Mouse (Mus musculus) forebrain, embryonic 11.5 days (tissue): ENCODE measurements around the gene Abo. TPM values are rescaled to one million over a fixed set of nuclear protein-coding genes. Genes with fewer than 3 reads are reported as not detected.

Experiments
- ATAC-seq: fragments of 200-750 bp; cut with Nextera tagmentation; replicated peaks from 2 replicates; pipeline ENCODE4 v1.8.0; 2017; ENCODE audit warnings: moderate TSS enrichment; ENCODE audit not compliant: low FRiP score
- DNase-seq: peaks from one replicate; pipeline ENCODE4 v3.0.0-alpha.2; 2017; ENCODE audit warnings: low spot score
- H3K27ac ChIP-seq: fragments of 300-500 bp; sonication (generic); 2 replicates; pipeline ENCODE4 v1.5.1; 2014; ENCODE audit warnings: low read depth, low read length
- H3K27me3 ChIP-seq: fragments of 300-500 bp; sonication (generic); 2 replicates; pipeline ENCODE4 v1.6.1; 2014; ENCODE audit warnings: mild to moderate bottlenecking, low read length, mixed read lengths; ENCODE audit not compliant: control insufficient read depth, insufficient read depth
- H3K36me3 ChIP-seq: fragments of 300-500 bp; sonication (generic); 2 replicates; pipeline ENCODE4 v1.6.1; 2014; ENCODE audit warnings: mild to moderate bottlenecking, low read length, moderate library complexity, mixed read lengths; ENCODE audit not compliant: control insufficient read depth, insufficient read depth
- H3K4me1 ChIP-seq: fragments of 300-500 bp; sonication (generic); replicated peaks from 2 replicates; pipeline ENCODE4 v1.6.1; 2014; ENCODE audit warnings: low read length, mixed read lengths; ENCODE audit not compliant: control insufficient read depth, insufficient read depth
- H3K4me2 ChIP-seq: fragments of 300-500 bp; sonication (generic); 2 replicates; pipeline ENCODE4 v1.6.1; 2014; ENCODE audit warnings: low read depth, mild to moderate bottlenecking, low read length, moderate library complexity, mixed read lengths; ENCODE audit not compliant: severe bottlenecking
- H3K4me3 ChIP-seq: fragments of 300-500 bp; sonication (generic); 2 replicates; pipeline ENCODE4 v1.5.1; 2014; ENCODE audit warnings: low read depth, low read length
- H3K9ac ChIP-seq: fragments of 300-500 bp; sonication (generic); 2 replicates; pipeline ENCODE4 v1.6.1; 2014; ENCODE audit warnings: low read length
- H3K9me3 ChIP-seq: fragments of 300-500 bp; sonication (generic); 2 replicates; pipeline ENCODE4 v1.6.1; 2016; ENCODE audit warnings: low read length, mixed read lengths; ENCODE audit not compliant: control insufficient read depth
- WGBS: fragments of 180-500 bp; shearing (Covaris S2); extraction: QIAGEN DNeasy Blood & Tissue Kit; methylation state at CpG from one replicate; pipeline ENCODE4 v1.1.7; 2014; 5-methylcytosine and 5-hydroxymethylcytosine counted together
- polyA plus RNA-seq: library from polyadenylated mRNA; unstranded; fragments of >200 nt; fragmentation: Nextera tagmentation; extraction: Ambion mirVana; gene quantifications from 2 replicates; pipeline ENCODE4 v1.2.1, GENCODE M21; 2014

The Abo gene
- not detected in 2 replicates for polyA plus RNA-seq

DNA sequence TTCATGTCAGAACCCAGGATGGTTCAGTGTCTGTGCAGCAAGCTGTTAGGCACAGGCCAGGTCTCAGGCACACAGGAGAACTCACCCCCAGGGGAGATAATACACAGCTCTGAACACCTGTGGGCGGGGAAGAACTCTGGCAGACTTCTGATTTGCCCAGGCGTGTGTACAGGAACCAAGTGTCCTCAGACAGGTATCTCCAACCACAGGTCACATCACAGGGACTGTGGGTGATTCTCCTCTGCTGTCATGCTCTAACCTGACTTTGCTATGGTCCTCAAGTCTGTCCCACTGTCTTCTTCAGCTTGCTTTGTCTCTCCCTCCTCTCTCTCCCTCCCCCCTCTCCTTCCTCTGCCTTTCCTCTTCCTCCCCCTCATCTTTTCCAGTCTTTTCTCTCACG, at the start of gene Abo:
Gene Abo, minus strand, starts transcription at position 101 of the 400 bp plus-strand sequence.
- Histone ChIP-seq H3K4me2 (no peak within 1 kb of the TSS), H3K4me1 (no peaks in the 10 kb centered on the region), H3K36me3 (no peaks in the 10 kb centered on the region), H3K4me3 (no peak within 1 kb of the TSS), H3K9ac (no peak within 1 kb of the TSS), H3K27ac (no peak within 1 kb of the TSS), H3K27me3 (no peaks in the 10 kb centered on the region), H3K9me3 (no peaks in the 10 kb centered on the region)
- 70% methylated on average over 3 of the region's 3 CpGs for WGBS
- ATAC-seq (no peak), DNase-seq (no peak)

DNA sequence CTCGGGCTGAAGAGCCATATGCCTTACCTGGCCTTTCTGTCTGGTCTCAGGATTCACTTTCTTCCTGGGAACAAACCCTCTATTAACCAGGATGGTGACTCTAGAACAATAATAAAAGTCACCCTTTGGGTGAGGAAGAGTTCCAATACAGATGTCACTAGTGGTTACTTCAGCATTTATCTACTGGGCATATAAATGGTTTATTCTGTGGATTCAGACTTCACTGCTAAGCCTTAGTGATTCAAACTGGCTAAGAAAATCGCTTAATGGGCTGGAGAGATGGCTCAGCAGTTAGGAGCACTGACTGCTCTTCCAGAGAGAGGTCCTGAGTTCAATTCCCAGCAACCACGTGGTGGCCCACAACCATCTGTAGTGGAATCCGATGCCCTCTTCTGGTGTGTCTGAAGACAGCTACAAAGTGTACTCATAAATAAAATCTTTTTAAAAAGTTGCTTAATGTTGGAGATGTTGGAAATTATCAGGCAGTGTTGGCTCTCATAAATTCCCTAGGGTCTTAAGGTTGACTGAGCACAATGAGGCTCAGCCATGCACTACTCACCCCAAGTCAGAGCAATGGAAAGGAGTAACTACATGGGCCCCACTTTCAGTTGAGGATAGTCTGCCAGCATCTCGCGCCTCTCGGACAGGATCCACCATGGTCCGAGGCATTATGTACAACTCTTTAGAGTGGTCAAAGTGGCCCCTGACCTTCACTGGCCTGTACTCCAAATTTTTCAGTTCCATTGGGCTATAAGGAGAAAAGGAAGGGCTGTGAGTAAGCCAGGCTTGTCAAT, 49.6 kb upstream of the Abo start:
- Histone ChIP-seq H3K4me3 (no peak overlapping the region), H3K4me1 (peaks cover 19% of the 10 kb centered on the region), H3K36me3 (peaks cover 24% of the 10 kb centered on the region; the same call in 1 of the 2 replicates), H3K9ac (no peak overlapping the region), H3K27me3 (no peaks in the 10 kb centered on the region), H3K9me3 (no peaks in the 10 kb centered on the region), H3K4me2 (no peak overlapping the region), H3K27ac (no peak overlapping the region)
- WGBS: 68% methylated on average over 8 of the region's 8 CpGs
- DNase-seq: no peak
- no peak for ATAC-seq

DNA sequence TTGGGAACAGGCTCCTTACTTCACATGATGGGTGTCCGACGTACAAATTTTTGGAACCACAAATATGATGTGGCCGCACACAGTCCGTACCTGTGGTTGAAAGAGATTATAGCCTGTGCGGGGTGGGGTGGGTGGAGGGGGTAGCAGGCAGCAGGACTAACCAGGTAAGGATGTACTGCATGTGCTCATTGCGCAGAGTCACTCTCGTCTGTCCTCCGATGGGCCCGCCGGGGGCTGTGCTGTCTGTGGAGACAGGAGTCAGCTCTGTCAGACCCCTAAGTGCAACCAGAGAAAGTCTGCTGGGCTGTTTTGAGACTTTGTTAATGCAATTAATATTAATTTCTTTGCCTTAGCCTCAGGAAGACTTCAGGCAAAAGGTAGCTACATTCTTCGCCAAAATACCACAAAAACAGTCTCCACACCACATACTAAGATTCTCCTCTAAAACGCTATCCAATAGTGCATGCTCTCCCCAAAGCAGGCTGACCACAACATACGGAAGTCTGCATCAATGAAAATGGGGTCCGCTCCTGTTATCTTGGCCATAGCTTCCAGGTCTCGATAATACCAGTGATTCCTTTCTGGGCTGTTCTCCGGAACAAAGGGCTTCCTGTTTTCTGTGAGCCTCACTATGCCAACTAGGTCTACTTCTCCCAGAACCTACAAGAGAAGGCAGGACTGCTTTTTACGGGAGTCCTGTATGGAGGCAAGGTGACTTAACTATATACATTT, 48.8 kb upstream of the Abo start:
- Histone ChIP-seq H3K9me3 (no peaks in the 10 kb centered on the region), H3K4me3 (no peak overlapping the region), H3K36me3 (peaks cover 21% of the 10 kb centered on the region; the same call in 1 of the 2 replicates), H3K4me2 (no peak overlapping the region), H3K9ac (no peak overlapping the region), H3K4me1 (peaks cover 22% of the 10 kb centered on the region), H3K27me3 (no peaks in the 10 kb centered on the region), H3K27ac (no peak overlapping the region)
- ATAC-seq (no peak), DNase-seq (no peak)
- 85% methylated on average over 17 of the region's 17 CpGs for WGBS

GRCm38 (mm10) chr2:26912253-26912770, 47.5 kb upstream of the Abo start:
- no peak overlapping the region for H3K27ac ChIP-seq
- ATAC-seq (no peak), DNase-seq (no peak)
- WGBS: 82% methylated on average over 5 of the region's 5 CpGs
- peak overlapping the region; percentile 93 for H3K4me3 ChIP-seq
- peak overlapping the region; percentile 95 for H3K9ac ChIP-seq
- H3K27me3 ChIP-seq: no peaks in the 10 kb centered on the region
- peaks cover 24% of the 10 kb centered on the region; the same call in 1 of the 2 replicates for H3K36me3 ChIP-seq
- H3K9me3 ChIP-seq: no peaks in the 10 kb centered on the region
- H3K4me2 ChIP-seq: peak overlapping the region; percentile 98
- peaks cover 18% of the 10 kb centered on the region for H3K4me1 ChIP-seq

- DNase-seq (peak; percentile 85), ATAC-seq (peak; percentile 43)
- Histone ChIP-seq H3K4me1 (peaks cover 15% of the 10 kb centered on the region), H3K4me3 (peak overlapping the region; percentile 93), H3K27ac (peak overlapping the region; percentile 85), H3K9ac (peak overlapping the region; percentile 95), H3K36me3 (peaks cover 24% of the 10 kb centered on the region; the same call in 1 of the 2 replicates), H3K9me3 (no peaks in the 10 kb centered on the region), H3K27me3 (no peaks in the 10 kb centered on the region), H3K4me2 (peak overlapping the region; percentile 98)
- WGBS: 4% methylated on average over 37 of the region's 37 CpGs
These were observed 46.4 kb upstream of the Abo start for GRCm38 (mm10) chr2:26910994-26911765.

DNA sequence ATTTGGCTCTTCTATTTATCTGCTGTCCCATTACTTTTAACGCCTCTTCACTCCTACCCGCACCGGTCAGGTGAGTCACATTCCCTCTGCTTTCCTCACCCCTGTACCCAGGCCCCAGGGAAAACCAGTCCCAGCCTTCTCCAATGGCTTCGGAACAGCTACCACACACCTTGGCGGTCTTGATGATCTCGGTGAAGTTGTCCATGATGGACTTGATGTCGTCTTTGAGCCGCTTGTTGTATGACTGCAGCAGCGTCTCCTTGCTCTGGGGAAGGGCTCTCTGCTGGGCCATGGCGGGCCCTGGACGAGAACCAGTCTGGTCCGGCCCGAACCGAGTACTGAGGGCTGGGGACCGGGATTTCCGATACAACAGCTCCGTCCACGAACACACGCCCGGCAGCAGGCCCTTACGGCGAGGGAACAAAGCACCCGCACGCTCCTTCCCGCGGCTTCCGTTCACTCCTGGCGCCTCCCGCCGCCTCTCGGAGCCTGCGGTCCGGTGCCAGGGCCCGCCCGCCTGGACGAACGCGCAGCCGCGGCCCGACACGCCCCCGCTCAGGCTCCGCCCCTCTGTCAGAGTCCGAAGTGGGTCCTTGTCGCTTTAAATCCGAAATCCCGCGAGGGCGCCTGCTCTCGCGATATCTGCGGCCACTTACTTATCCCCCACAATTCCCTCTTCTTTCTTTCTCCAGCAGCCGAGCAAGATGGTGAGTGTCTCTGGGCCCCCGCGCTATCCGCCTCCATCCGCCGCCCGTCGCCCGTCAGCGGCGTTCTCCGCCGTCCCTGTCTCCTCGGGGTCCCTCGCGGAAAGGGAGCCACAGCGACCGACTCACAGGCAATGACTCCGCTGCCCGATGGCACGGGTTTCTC, 45.6 kb upstream of the Abo start, which contains the start of the genes Med22 and Rpl7a:
Gene Med22, minus strand, starts transcription at position 554 of the 870 bp plus-strand sequence.
Gene Rpl7a, plus strand, starts transcription at position 641 of the 870 bp plus-strand sequence.
- 0% methylated on average over 74 of the region's 74 CpGs for WGBS
- peaks cover 24% of the 10 kb centered on the region; the same call in 1 of the 2 replicates for H3K36me3 ChIP-seq
- peak within 1 kb of the TSS; percentile 93 for H3K4me3 ChIP-seq
- H3K9me3 ChIP-seq: no peaks in the 10 kb centered on the region
- ATAC-seq: peak; percentile 93
- peak within 1 kb of the TSS; percentile 95 for H3K9ac ChIP-seq
- DNase-seq: peak; percentile 100
- H3K4me1 ChIP-seq: peaks cover 10% of the 10 kb centered on the region
- no peaks in the 10 kb centered on the region for H3K27me3 ChIP-seq
- peak within 1 kb of the TSS; percentile 85 for H3K27ac ChIP-seq
- peak within 1 kb of the TSS; percentile 98 for H3K4me2 ChIP-seq

DNA sequence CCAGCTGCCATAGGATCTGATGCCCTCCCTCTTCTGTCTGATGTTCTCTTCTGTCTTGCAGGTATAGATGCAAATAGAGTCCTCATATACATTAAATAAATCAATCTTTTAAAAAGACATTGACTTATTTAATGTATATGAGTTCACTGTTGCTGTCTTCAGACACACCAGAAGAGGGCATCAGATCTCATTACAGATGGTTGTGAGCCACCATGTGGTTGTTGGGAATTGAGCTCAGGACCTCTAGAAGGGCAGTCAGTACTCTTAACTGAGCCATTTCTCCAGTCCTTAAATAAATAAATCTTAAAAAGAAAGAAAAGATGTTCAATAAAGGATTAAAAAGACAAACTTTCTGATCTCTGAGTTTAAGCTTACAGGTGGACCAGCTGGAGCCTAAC, 44.6 kb upstream of the Abo start:
- peak overlapping the region; percentile 76 for H3K9ac ChIP-seq
- H3K9me3 ChIP-seq: no peaks in the 10 kb centered on the region
- peak overlapping the region; percentile 60 for H3K4me2 ChIP-seq
- peak overlapping the region; percentile 93 for H3K4me3 ChIP-seq
- no peak for DNase-seq
- H3K4me1 ChIP-seq: peaks cover 8% of the 10 kb centered on the region
- ATAC-seq: no peak
- H3K36me3 ChIP-seq: peaks cover 24% of the 10 kb centered on the region; the same call in 1 of the 2 replicates
- H3K27me3 ChIP-seq: no peaks in the 10 kb centered on the region
- H3K27ac ChIP-seq: 0 out of 2 replicates have a peak overlapping the region, but pooled peaks have one; percentile 18
